Comparison of ENCODE assay signal across 29 mouse cellular contexts in the genomic region with DNA sequence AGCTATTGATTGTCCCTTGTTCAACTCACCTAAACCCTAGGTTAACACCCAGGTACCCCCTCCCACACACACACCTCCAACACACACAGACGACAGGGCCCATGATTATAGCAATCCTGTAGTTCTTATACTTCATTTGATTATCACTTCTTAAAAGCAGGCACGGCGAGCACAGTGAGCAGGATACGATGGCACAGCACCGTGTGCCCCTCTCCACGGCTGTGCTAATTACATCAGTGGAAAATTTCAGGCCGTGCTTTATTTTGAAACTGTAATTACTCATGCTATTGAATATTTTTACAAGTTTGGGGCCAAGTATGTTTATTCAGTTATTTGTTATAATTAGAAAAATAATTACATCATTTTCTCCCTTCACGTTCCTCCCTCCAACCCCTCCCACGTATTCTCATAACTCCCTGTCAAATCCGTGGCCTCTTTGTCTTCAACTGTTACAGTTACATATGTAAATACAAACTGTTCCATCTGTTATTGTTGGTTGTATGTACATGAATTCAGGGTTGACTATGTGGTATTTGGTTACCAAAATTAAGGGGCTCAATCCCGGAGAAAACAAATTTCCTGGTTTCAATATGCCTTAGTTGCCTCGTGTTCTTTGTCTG.
DNase-seq lines count a peak whose midpoint lies in the region; ATAC-seq and TF ChIP-seq lines count a peak whose summit lies in the region.
"Had no signal": no experiment of that assay in that cellular context is flagged by ENCODE, and none has a peak within 500 bp of the region (broad histone marks: within the 10 kb centered on the region; RNA-seq: fewer than 3 reads in every experiment).

No protein-coding gene starts in this region.

- intact Hi-C loops in gastrocnemius, adult 2 months (cut with DNase I), result no loop called here

- H3K4me2 ChIP-seq in heart, embryonic 13.5 days, result no peak overlapping the region
- H3K4me2 ChIP-seq in kidney, postnatal 0 days (ENCODE audit: low read length), result no peak overlapping the region
- no peak overlapping the region for H3K4me2 ChIP-seq in forebrain, embryonic 16.5 days (ENCODE audit: low read length)
- H3K4me2 ChIP-seq: heart, embryonic 12.5 days; midbrain, embryonic 13.5 days; neural tube, embryonic 13.5 days had no signal

- no peak for TF ChIP-seq POLR2A in brain, embryonic 14.5 days (IDR thresholded peaks at IDR 0.05; ENCODE audit: borderline replicate concordance, extremely low read depth, insufficient read depth, insufficient read length, poor library complexity, severe bottlenecking)

- no peak for TF ChIP-seq CTCF in kidney, postnatal 0 days (IDR thresholded peaks at IDR 0.05; ENCODE audit: low read depth)
- no peak for TF ChIP-seq CTCF in brain, embryonic 14.5 days (IDR thresholded peaks at IDR 0.05; ENCODE audit: borderline replicate concordance, extremely low read depth, insufficient read depth, insufficient read length)
- no peak for TF ChIP-seq CTCF in gastrocnemius, adult 2 months (IDR thresholded peaks at IDR 0.05)

- no peak for DNase-seq in heart, adult 18-20 months
- DNase-seq in kidney, postnatal 0 days (ENCODE audit: low spot score), result no peak
- DNase-seq in kidney, postnatal 14 days, result no peak
- DNase-seq in brain, embryonic 14.5 days (ENCODE audit: low read depth), result peak; percentile 46
- DNase-seq in gastrocnemius, adult 2 months, result no peak
- DNase-seq: adrenal gland, adult 2 months; adrenal gland, postnatal 36 days; B cell, adult 2 months; cerebellum, adult 2 months; cerebellum, postnatal 14 days; gastrocnemius, postnatal 25 days; heart, adult 2 months; kidney, adult 9 months; kidney, postnatal 36 days; layer of hippocampus, postnatal 36 days; left cerebral cortex, postnatal 4 days; lung, adult 2 months; lung, postnatal 10 days; thymus, postnatal 4 days had no signal

- no peak overlapping the region for H3K4me3 ChIP-seq in heart, embryonic 13.5 days
- H3K4me3 ChIP-seq in kidney, postnatal 0 days (replicated peaks; ENCODE audit: low read depth, low read length), result no peak overlapping the region
- no peak overlapping the region for H3K4me3 ChIP-seq in forebrain, embryonic 16.5 days (replicated peaks; ENCODE audit: low read length)
- H3K4me3 ChIP-seq in gastrocnemius, adult 2 months, result no peak overlapping the region
- H3K4me3 ChIP-seq: erythroblast, embryonic 14.5 days; heart, adult 2 months; heart, embryonic 12.5 days; midbrain, embryonic 13.5 days; neural tube, embryonic 13.5 days had no signal

- no peak overlapping the region for H3K9ac ChIP-seq in heart, embryonic 13.5 days
- H3K9ac ChIP-seq in kidney, postnatal 0 days (ENCODE audit: low read depth, low read length), result no peak overlapping the region
- no peak overlapping the region for H3K9ac ChIP-seq in forebrain, embryonic 16.5 days (replicated peaks; ENCODE audit: low read depth, low read length)
- H3K9ac ChIP-seq: heart, embryonic 12.5 days; midbrain, embryonic 13.5 days; neural tube, embryonic 13.5 days had no signal

- H3K27me3 ChIP-seq in heart, embryonic 13.5 days (replicated peaks), result no peaks in the 10 kb centered on the region
- H3K27me3 ChIP-seq in kidney, postnatal 0 days (ENCODE audit: insufficient read depth, low read length), result no peaks in the 10 kb centered on the region
- no peaks in the 10 kb centered on the region for H3K27me3 ChIP-seq in forebrain, embryonic 16.5 days (replicated peaks; ENCODE audit: control insufficient read depth, insufficient read depth, low read length)
- H3K27me3 ChIP-seq: heart, embryonic 12.5 days; midbrain, embryonic 13.5 days; neural tube, embryonic 13.5 days had no signal

- peaks cover 42% of the 10 kb centered on the region for H3K4me1 ChIP-seq in heart, embryonic 13.5 days
- H3K4me1 ChIP-seq in kidney, postnatal 0 days (replicated peaks; ENCODE audit: insufficient read depth, low read length), result no peaks in the 10 kb centered on the region
- H3K4me1 ChIP-seq in forebrain, embryonic 16.5 days (replicated peaks; ENCODE audit: control insufficient read depth, insufficient read depth, low read length), result peaks cover 12% of the 10 kb centered on the region

- no peak for ATAC-seq in heart, embryonic 13.5 days (ENCODE audit: extremely low read depth, insufficient number of reproducible peaks, low FRiP score, low TSS enrichment)
- ATAC-seq in kidney, postnatal 0 days (replicated peaks; ENCODE audit: low FRiP score, low read depth), result no peak
- ATAC-seq in forebrain, embryonic 16.5 days, result peak; percentile 80
- ATAC-seq: activated CD4-positive, CD25-positive, alpha-beta regulatory T cell, adult 4 months; hindbrain, embryonic 16.5 days; intestine, postnatal 0 days; midbrain, embryonic 13.5 days had no signal

- H3K9me3 ChIP-seq in heart, embryonic 13.5 days, result no peaks in the 10 kb centered on the region
- H3K9me3 ChIP-seq in kidney, postnatal 0 days (replicated peaks; ENCODE audit: low read length), result no peaks in the 10 kb centered on the region
- H3K9me3 ChIP-seq in forebrain, embryonic 16.5 days (ENCODE audit: control insufficient read depth, low read length), result no peaks in the 10 kb centered on the region
- H3K9me3 ChIP-seq: heart, embryonic 12.5 days; midbrain, embryonic 13.5 days; neural tube, embryonic 13.5 days had no signal

- WGBS in heart, embryonic 13.5 days, result 82% methylated on average over 12 of the region's 12 CpGs
- 87% methylated on average over 12 of the region's 12 CpGs for WGBS in kidney, postnatal 0 days
- WGBS in forebrain, embryonic 16.5 days, result 55% methylated on average over 12 of the region's 12 CpGs

- 0 out of 2 replicates have a peak overlapping the region, but pooled peaks have one; percentile 66 for H3K27ac ChIP-seq in heart, embryonic 13.5 days (replicated peaks)
- peak overlapping the region; percentile 25; the same call in 1 of the 2 replicates for H3K27ac ChIP-seq in kidney, postnatal 0 days
- peak overlapping the region; percentile 47; the same call in 1 of the 2 replicates for H3K27ac ChIP-seq in forebrain, embryonic 16.5 days (ENCODE audit: low read length)
- no peak overlapping the region for H3K27ac ChIP-seq in gastrocnemius, adult 2 months
- H3K27ac ChIP-seq: heart, adult 2 months; macrophage; midbrain, embryonic 13.5 days; neural tube, embryonic 13.5 days had no signal

- H3K36me3 ChIP-seq in heart, embryonic 13.5 days, result no peaks in the 10 kb centered on the region
- H3K36me3 ChIP-seq in kidney, postnatal 0 days (ENCODE audit: insufficient read depth, low read length), result no peaks in the 10 kb centered on the region
- H3K36me3 ChIP-seq in forebrain, embryonic 16.5 days (ENCODE audit: control insufficient read depth, insufficient read depth), result no peaks in the 10 kb centered on the region
- H3K36me3 ChIP-seq: heart, embryonic 12.5 days; midbrain, embryonic 13.5 days; neural tube, embryonic 13.5 days had no signal
